Mouse (Mus musculus) cortical plate, adult 2 months (tissue): ENCODE results near the gene Tbcel.

Source experiments
- CTCF ChIP-seq: fragments of 200-500 bp; IDR thresholded peaks from 2 replicates; pipeline ENCODE4 v1.5.1; 2011; ENCODE audit warnings: mild to moderate bottlenecking, control low read depth, low read length; ENCODE audit not compliant: insufficient read depth; ENCODE audit errors: extremely low read depth
- POLR2A ChIP-seq: fragments of 200-500 bp; IDR thresholded peaks from 2 replicates; pipeline ENCODE4 v1.6.1; 2011; ENCODE audit warnings: mild to moderate bottlenecking, low read length, control low read depth; ENCODE audit not compliant: insufficient read depth; ENCODE audit errors: extremely low read depth

GRCm38 (mm10) chr9:42469323-42469722, 38.3 kb downstream of the Tbcel start:
- TF ChIP-seq POLR2A (no peak), CTCF (no peak)
